Mouse (Mus musculus): ENCODE data around the gene Aebp1. TPM values are rescaled to one million over a fixed set of nuclear protein-coding genes. Genes with fewer than 3 reads are reported as not detected.
A peak's percentile ranks its signal among the peaks of the same experiment; 100 is the strongest.

The Aebp1 gene
- polyA plus RNA-seq, 1 experiment from 2014 or later = 51.5 TPM

GRCm38 (mm10) chr11:5840346-5840745 is 21.4 kb upstream of the Aebp1 start:
- H3K9ac ChIP-seq (replicated peaks) = no peak overlapping the region
- no peaks in the 10 kb centered on the region for H3K9me3 ChIP-seq
- ATAC-seq (ENCODE audit: low FRiP score, low read depth) = no peak
- H3K36me3 ChIP-seq = no peaks in the 10 kb centered on the region
- H3K4me2 ChIP-seq (replicated peaks) = no peak overlapping the region
- H3K4me1 ChIP-seq = peaks cover 11% of the 10 kb centered on the region; the same call in 1 of the 2 replicates
- H3K27me3 ChIP-seq = no peaks in the 10 kb centered on the region
- H3K4me3 ChIP-seq = no peak overlapping the region
- H3K27ac ChIP-seq (replicated peaks) = no peak overlapping the region
- WGBS = 80% methylated on average over 7 of the region's 7 CpGs

DNA sequence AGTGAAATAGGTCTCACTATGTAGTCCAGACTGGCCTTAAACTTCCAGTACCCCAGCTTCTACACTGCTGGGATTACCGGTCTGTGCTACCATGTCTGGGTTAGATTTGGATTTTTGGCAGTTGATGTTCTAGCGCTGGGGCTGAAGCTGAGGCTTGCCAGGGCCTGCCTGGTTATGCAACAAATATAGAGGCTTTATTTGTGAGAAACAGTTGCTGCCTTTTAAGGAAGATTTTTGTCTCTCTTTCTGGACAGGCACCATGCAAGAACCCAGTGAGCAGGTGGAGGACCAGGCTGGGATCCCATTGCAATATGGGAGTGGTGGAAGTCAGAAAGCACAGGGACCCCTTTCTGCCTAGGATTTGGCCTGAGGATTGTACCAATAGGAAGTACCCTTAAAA is 20.0 kb upstream of the Aebp1 start:
- Histone ChIP-seq H3K9me3 (no peaks in the 10 kb centered on the region), H3K27me3 (no peaks in the 10 kb centered on the region), H3K4me2 (replicated peaks) (no peak overlapping the region), H3K27ac (replicated peaks) (no peak overlapping the region), H3K4me3 (no peak overlapping the region), H3K4me1 (peaks cover 6% of the 10 kb centered on the region; the same call in 1 of the 2 replicates), H3K9ac (replicated peaks) (no peak overlapping the region), H3K36me3 (no peaks in the 10 kb centered on the region)
- WGBS = 96% methylated on average over 2 of the region's 2 CpGs
- no peak for ATAC-seq (ENCODE audit: low FRiP score, low read depth)

GRCm38 (mm10) chr11:5843131-5843530 is 18.6 kb upstream of the Aebp1 start:
- H3K9ac ChIP-seq (replicated peaks) = no peak overlapping the region
- no peak overlapping the region for H3K4me2 ChIP-seq (replicated peaks)
- no peaks in the 10 kb centered on the region for H3K36me3 ChIP-seq
- H3K27me3 ChIP-seq = no peaks in the 10 kb centered on the region
- no peak for ATAC-seq (ENCODE audit: low FRiP score, low read depth)
- no peaks in the 10 kb centered on the region for H3K9me3 ChIP-seq
- H3K4me1 ChIP-seq = no peaks in the 10 kb centered on the region
- 76% methylated on average over 3 of the region's 3 CpGs for WGBS
- H3K27ac ChIP-seq (replicated peaks) = no peak overlapping the region
- H3K4me3 ChIP-seq = no peak overlapping the region

DNA sequence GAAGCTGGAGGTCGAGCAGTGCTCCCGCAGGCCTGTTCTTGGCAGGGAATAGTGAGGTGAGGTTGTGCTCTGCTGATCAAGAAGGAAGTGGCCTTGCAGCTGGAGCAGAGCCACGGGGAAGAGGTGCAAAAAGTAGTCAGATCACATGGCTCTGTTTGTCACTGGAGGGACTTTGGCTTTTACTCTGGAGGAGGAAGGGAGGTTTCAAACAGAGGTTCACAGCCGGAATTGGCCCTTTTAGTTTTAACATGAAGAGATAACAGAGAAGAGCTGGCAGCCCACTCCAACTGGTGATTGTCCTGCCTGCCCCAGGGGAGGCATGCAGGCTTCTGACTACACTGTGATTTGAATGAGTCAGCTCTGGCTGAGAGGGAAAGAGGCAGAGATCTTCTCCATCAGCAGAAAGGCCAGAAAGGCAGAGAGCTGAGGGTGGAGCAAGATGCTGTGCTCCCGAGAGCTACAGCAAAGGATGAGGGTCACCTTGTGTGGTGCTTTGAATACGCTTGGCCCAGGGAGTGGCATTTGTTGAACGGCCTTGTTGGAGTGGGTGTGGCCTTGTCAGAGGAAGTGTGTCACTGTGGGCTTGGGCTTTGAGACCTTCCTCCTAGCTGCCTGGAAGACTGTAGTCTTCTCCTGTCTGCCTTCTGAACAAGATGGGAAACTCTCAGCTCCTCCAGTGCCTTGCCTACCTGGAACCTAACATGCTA is 15.0 kb upstream of the Aebp1 start:
- Histone ChIP-seq H3K4me1 (no peaks in the 10 kb centered on the region; the same call in 1 of the 2 replicates), H3K9me3 (no peaks in the 10 kb centered on the region), H3K27me3 (no peaks in the 10 kb centered on the region), H3K9ac (replicated peaks) (no peak overlapping the region), H3K4me2 (replicated peaks) (no peak overlapping the region), H3K27ac (replicated peaks) (no peak overlapping the region), H3K36me3 (no peaks in the 10 kb centered on the region), H3K4me3 (no peak overlapping the region)
- ATAC-seq (ENCODE audit: low FRiP score, low read depth) = no peak
- 77% methylated on average over 7 of the region's 7 CpGs for WGBS

- no peaks in the 10 kb centered on the region; the same call in 1 of the 2 replicates for H3K4me1 ChIP-seq
- H3K4me2 ChIP-seq (replicated peaks) = no peak overlapping the region
- no peak overlapping the region for H3K27ac ChIP-seq (replicated peaks)
- no peak overlapping the region for H3K9ac ChIP-seq (replicated peaks)
- no peaks in the 10 kb centered on the region for H3K9me3 ChIP-seq
- H3K27me3 ChIP-seq = no peaks in the 10 kb centered on the region
- no peaks in the 10 kb centered on the region for H3K36me3 ChIP-seq
- peak; percentile 30; the same call in 1 of the 2 replicates for ATAC-seq (ENCODE audit: low FRiP score, low read depth)
- 54% methylated on average over 6 of the region's 6 CpGs for WGBS
- no peak overlapping the region for H3K4me3 ChIP-seq
Measured at GRCm38 (mm10) chr11:5848741-5849140, 13.0 kb upstream of the Aebp1 start.

DNA sequence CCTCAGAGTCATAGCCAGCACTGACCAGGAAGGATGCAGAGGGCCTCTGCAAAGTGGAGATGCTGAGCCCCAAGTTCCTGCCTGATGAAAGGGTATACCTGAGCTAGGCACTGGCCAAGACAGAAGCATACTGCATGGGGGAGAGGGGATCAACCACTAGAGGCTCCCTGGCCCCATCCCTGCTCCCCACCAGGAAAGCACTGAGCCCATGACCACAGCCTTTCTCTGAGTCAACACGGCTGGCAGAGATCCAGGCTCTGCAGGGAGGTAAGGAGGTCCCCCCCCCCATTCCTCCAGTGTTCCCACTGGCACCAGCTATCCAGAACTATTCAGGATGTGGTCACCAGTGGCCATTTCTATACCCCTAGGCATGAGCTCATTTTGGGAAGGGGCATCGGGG is 12.4 kb upstream of the Aebp1 start:
- H3K27ac ChIP-seq (replicated peaks) = no peak overlapping the region
- no peak for ATAC-seq (ENCODE audit: low FRiP score, low read depth)
- H3K9me3 ChIP-seq = no peaks in the 10 kb centered on the region
- H3K9ac ChIP-seq (replicated peaks) = no peak overlapping the region
- no peaks in the 10 kb centered on the region for H3K36me3 ChIP-seq
- no peaks in the 10 kb centered on the region; the same call in 1 of the 2 replicates for H3K4me1 ChIP-seq
- H3K4me2 ChIP-seq (replicated peaks) = no peak overlapping the region
- H3K4me3 ChIP-seq = no peak overlapping the region
- WGBS = 75% methylated on average over 2 of the region's 2 CpGs
- H3K27me3 ChIP-seq = no peaks in the 10 kb centered on the region

DNA sequence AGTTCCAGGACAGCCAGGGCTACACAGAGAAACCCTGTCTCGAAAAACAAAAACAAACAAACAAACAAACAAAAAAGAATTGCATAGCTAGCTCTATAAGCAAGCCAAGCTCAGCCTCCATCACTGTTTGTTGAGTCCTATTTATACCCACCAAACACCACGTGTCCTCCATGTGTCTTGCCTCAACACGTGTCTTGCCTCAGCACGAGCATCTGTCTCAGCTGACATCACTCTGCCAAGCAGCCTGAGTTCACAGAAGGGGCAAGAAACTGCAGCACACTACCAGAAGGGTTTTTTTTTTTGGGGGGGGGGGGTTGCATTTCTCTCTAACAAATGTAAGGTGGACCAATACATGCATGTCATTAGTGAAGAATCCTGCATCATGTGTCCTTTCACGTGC is 11.3 kb upstream of the Aebp1 start:
- H3K27ac ChIP-seq (replicated peaks) = no peak overlapping the region
- no peaks in the 10 kb centered on the region for H3K9me3 ChIP-seq
- 80% methylated on average over 5 of the region's 5 CpGs for WGBS
- no peak overlapping the region for H3K9ac ChIP-seq (replicated peaks)
- no peak overlapping the region for H3K4me3 ChIP-seq
- H3K4me2 ChIP-seq (replicated peaks) = no peak overlapping the region
- ATAC-seq (ENCODE audit: low FRiP score, low read depth) = no peak
- no peaks in the 10 kb centered on the region; the same call in 1 of the 2 replicates for H3K4me1 ChIP-seq
- no peaks in the 10 kb centered on the region for H3K27me3 ChIP-seq
- no peaks in the 10 kb centered on the region for H3K36me3 ChIP-seq

DNA sequence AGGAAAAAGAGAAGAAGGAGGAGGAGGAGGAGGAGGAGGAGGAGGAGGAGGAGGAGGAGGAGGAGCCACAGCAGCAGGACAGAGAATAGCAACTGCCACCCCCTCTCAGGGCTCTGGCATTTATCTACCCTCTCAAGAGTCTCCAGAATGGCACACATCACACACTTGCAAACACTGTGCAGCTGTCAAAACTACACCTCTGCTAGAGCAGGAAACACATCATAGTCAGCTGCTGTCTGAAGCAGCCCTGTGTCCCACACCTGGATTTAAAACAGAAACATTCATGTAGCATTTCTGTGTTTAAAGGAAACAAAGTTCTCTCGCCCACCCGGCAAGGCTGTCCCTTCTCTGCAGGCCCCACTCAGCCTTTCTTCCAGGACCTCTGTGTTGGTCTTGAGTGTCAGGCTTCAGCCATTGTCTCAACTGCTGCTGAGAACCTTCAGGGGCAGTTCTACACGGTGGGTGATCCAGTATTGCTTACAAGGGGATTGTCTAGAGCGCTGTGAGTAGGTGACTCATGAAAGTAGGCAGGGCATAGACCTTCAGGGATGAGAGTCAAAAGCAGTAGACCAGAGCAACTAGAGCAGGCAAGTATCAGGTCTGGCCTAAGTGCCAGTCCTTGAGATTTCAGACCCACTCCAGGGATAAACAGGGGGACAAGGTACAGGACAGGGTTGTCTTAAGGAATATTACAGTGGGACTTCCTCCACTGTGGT is 10.6 kb upstream of the Aebp1 start:
- Histone ChIP-seq H3K4me3 (no peak overlapping the region), H3K36me3 (no peaks in the 10 kb centered on the region), H3K27ac (replicated peaks) (no peak overlapping the region), H3K4me1 (no peaks in the 10 kb centered on the region; the same call in 1 of the 2 replicates), H3K27me3 (no peaks in the 10 kb centered on the region), H3K9ac (replicated peaks) (no peak overlapping the region), H3K9me3 (no peaks in the 10 kb centered on the region), H3K4me2 (replicated peaks) (no peak overlapping the region)
- ATAC-seq (ENCODE audit: low FRiP score, low read depth) = no peak
- WGBS = 63% methylated on average over 4 of the region's 4 CpGs

DNA sequence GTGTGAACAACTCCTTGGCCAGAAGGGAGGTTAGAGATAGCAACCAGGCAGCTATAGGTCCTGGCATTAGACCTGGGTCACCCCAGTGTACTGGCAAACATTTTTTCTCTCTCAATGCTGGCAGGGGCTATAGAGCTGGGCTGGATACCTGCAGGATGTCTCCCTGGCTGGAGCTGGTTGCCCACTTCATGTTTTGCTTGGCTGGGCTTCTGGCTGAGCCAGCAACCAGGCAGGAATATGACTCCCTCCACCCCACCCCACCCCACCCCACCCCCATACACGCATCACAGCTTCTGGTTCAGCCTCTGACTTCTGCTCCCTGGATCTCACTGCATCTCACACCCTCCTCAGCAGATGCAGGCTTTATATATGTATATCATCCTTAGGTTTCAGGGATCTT is 9.4 kb upstream of the Aebp1 start:
- no peaks in the 10 kb centered on the region; the same call in 1 of the 2 replicates for H3K4me1 ChIP-seq
- H3K36me3 ChIP-seq = no peaks in the 10 kb centered on the region
- no peak overlapping the region for H3K4me2 ChIP-seq (replicated peaks)
- H3K4me3 ChIP-seq = no peak overlapping the region
- no peak overlapping the region for H3K9ac ChIP-seq (replicated peaks)
- no peaks in the 10 kb centered on the region for H3K27me3 ChIP-seq
- 47% methylated on average over 1 of the region's 1 CpGs for WGBS
- H3K27ac ChIP-seq (replicated peaks) = no peak overlapping the region
- no peaks in the 10 kb centered on the region for H3K9me3 ChIP-seq
- no peak for ATAC-seq (ENCODE audit: low FRiP score, low read depth)

DNA sequence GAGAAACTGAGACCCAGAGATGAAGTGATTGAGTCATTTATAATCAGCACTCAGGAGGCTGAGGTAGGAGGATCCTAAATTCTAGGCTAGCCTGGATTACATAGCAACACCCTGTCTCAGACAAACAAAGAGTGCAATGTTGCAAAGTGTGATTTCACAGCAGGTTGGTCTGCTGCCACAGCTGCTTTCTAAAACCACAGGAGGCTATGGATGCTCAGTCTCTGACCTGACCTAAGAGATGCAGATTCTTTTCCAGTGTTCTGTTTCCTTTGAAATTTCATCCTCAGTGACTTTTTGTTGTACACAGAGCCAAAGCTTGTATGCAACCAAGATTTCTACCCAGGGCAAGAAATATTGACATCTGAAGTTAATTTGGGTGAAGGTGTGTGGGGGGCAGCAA is 6.3 kb upstream of the Aebp1 start:
- Histone ChIP-seq H3K4me1 (no peaks in the 10 kb centered on the region), H3K4me2 (replicated peaks) (no peak overlapping the region), H3K9me3 (no peaks in the 10 kb centered on the region), H3K27me3 (peaks cover 12% of the 10 kb centered on the region), H3K36me3 (no peaks in the 10 kb centered on the region), H3K9ac (replicated peaks) (no peak overlapping the region), H3K4me3 (no peak overlapping the region), H3K27ac (replicated peaks) (no peak overlapping the region)
- ATAC-seq (ENCODE audit: low FRiP score, low read depth) = no peak

DNA sequence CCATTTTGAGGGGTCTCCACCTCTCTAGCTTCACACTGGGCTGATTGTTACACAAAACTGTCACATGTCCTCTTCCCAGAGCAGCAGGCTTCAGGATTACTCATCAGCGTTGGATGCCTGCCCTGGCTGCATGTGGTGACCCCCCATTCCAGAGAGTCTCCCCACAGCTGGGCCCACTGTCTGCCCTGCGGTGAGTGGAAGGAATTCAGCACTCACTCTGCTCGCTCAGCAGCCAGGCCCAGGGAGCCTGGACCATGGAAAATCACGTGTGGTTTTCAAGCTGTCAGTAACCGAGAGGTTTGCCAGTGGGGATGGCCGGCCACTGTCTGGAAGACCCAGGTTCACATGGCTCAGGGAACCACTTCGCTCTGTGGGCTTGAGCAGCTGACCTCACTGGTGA is 5.8 kb upstream of the Aebp1 start:
- H3K27ac ChIP-seq (replicated peaks) = no peak overlapping the region

GRCm38 (mm10) chr11:5856479-5857130 is 5.1 kb upstream of the Aebp1 start:
- no peaks in the 10 kb centered on the region for H3K9me3 ChIP-seq
- no peak overlapping the region for H3K27ac ChIP-seq (replicated peaks)

More for the DNA sequence above, 5.8 kb upstream of the Aebp1 start:
- H3K27me3 ChIP-seq = peaks cover 16% of the 10 kb centered on the region
- no peaks in the 10 kb centered on the region for H3K4me1 ChIP-seq
- ATAC-seq (ENCODE audit: low FRiP score, low read depth) = no peak
- H3K36me3 ChIP-seq = no peaks in the 10 kb centered on the region
- no peaks in the 10 kb centered on the region for H3K9me3 ChIP-seq
- H3K4me2 ChIP-seq (replicated peaks) = no peak overlapping the region
- WGBS = 41% methylated on average over 7 of the region's 7 CpGs
- H3K9ac ChIP-seq (replicated peaks) = no peak overlapping the region
- no peak overlapping the region for H3K4me3 ChIP-seq

More at GRCm38 (mm10) chr11:5856479-5857130, 5.1 kb upstream of the Aebp1 start:
- H3K4me1 ChIP-seq = peaks cover 5% of the 10 kb centered on the region
- 72% methylated on average over 8 of the region's 8 CpGs for WGBS
- H3K9ac ChIP-seq (replicated peaks) = no peak overlapping the region
- H3K4me2 ChIP-seq (replicated peaks) = no peak overlapping the region
- peaks cover 23% of the 10 kb centered on the region for H3K27me3 ChIP-seq
- no peaks in the 10 kb centered on the region for H3K36me3 ChIP-seq
- no peak overlapping the region for H3K4me3 ChIP-seq
- ATAC-seq (ENCODE audit: low FRiP score, low read depth) = no peak
